Comparison of ENCODE assay signal across 9 mouse cellular contexts in the genomic region with DNA sequence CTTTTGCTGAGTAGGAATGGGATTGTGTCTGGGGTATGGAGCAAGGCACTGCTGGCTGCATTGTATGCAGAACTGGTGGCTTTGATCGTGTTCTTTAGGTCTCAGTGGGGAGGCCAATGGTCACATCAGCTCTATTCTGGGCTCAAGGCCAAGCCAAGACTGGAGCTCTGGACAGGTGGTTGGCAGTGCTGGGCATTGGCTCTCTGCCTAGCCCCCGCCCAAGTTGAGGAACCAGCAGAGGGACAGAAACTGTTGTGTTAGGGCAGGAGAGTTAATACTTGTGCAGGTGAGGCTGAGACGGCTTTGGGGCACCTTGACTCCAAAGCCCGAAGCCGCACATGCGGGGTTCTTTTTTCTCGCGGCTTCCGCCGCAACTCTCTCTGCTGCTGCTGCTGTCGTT. TPM values are rescaled to one million over a fixed set of nuclear protein-coding genes. Genes with fewer than 3 reads are reported as not detected.
DNase-seq lines count a peak whose midpoint lies in the region; TF ChIP-seq lines count a peak whose summit lies in the region.
"Had no signal": no experiment of that assay in that cellular context is flagged by ENCODE, and none has a peak within 500 bp of the region (broad histone marks: within the 10 kb centered on the region; RNA-seq: fewer than 3 reads in every experiment).

TSS of gene Lrrc26 (plus strand) at position 265 of the 400 bp plus-strand sequence.

- H3K27me3 ChIP-seq in myocyte (ENCODE audit: control insufficient read depth, insufficient read depth, insufficient read length) = peaks cover 39% of the 10 kb centered on the region

- TF ChIP-seq CTCF in gastrocnemius, adult 2 months (IDR thresholded peaks at IDR 0.05) = no peak

- peak within 1 kb of the TSS; percentile 93 for H3K4me2 ChIP-seq in myocyte (ENCODE audit: low read depth)

- no peaks in the 10 kb centered on the region for H3K79me2 ChIP-seq in myocyte (ENCODE audit: control insufficient read depth, insufficient read depth)

- peak within 1 kb of the TSS; percentile 48; the same call in 1 of the 2 replicates for H3K27ac ChIP-seq in gastrocnemius, adult 2 months

- DNase-seq in gastrocnemius, adult 2 months = peak; percentile 70
- DNase-seq in gastrocnemius, postnatal 25 days = no peak
- DNase-seq in MN1 (ENCODE audit: low spot score) = peak; percentile 42
- peak; percentile 59 to 65 for DNase-seq in heart, postnatal 10 days
- DNase-seq in kidney, postnatal 4 days = peak; percentile 45 to 63
- no peak for DNase-seq in spleen, adult 12 weeks (ENCODE audit: low spot score)
- no peak for DNase-seq in thymus, postnatal 10 days (ENCODE audit: low spot score in 2 of 2)

- no peak within 1 kb of the TSS for H3ac ChIP-seq in myocyte (ENCODE audit: control insufficient read depth, insufficient read length)

- peak within 1 kb of the TSS; percentile 66 for H3K4me3 ChIP-seq in gastrocnemius, adult 2 months
- no peak within 1 kb of the TSS for H3K4me3 ChIP-seq in myocyte

- TF ChIP-seq POLR2A in myocyte (IDR thresholded peaks at IDR 0.05; ENCODE audit: insufficient read length, low read depth) = no peak

- intact Hi-C loops in gastrocnemius, adult 2 months (cut with DNase I) = loop anchor here (5.0 kb wide), 2 partner anchors 62 to 162 kb away; no protein-coding TSS in a partner anchor
- intact Hi-C loops in heart, postnatal 10 days (cut with DNase I) = no loop called here

- peaks cover 11% of the 10 kb centered on the region for H3K36me3 ChIP-seq in myocyte (ENCODE audit: control insufficient read depth, insufficient read depth)

TF ChIP-seq in myocyte, 11 proteins besides CTCF, POLR2A, EP300 and RAD21:
- TF ChIP-seq MYOG (IDR thresholded peaks at IDR 0.05; ENCODE audit: control insufficient read depth in 1 of 3, insufficient read depth in 1 of 3, insufficient read length in 2 of 3, low read depth in 2 of 3) (peak in 2 of 3 experiments; percentile 29 to 88), REST (IDR thresholded peaks at IDR 0.05; ENCODE audit: insufficient read depth, insufficient read length) (no peak), MAX (IDR thresholded peaks at IDR 0.05; ENCODE audit: low read depth) (no peak), TCF3 (IDR thresholded peaks at IDR 0.05; ENCODE audit: insufficient read length, low read depth) (peak; percentile 7), USF1 (IDR thresholded peaks at IDR 0.05; ENCODE audit: low read depth) (no peak), E2F4 (IDR thresholded peaks at IDR 0.05; ENCODE audit: insufficient read depth) (no peak), TCF12 (IDR thresholded peaks at IDR 0.05; ENCODE audit: insufficient read depth, poor library complexity, severe bottlenecking) (no peak), POLR2AphosphoS2 (IDR thresholded peaks at IDR 0.05; ENCODE audit: insufficient read length, low read depth) (no peak), MYOD1 (IDR thresholded peaks at IDR 0.05; ENCODE audit: control insufficient read depth in 1 of 3, insufficient read length in 2 of 3, low read depth in 2 of 3) (peak in 2 of 3 experiments; percentile 71 to 86)

RNA-seq across cellular contexts. Expression of gene Lrrc26, which starts in this region (rescaled TPM):
- not detected for total RNA-seq in gastrocnemius, adult 2 months (2021)
- total RNA-seq in gastrocnemius, postnatal 25 days (2021) = not detected
- not detected for total RNA-seq in heart, postnatal 10 days (2021)
- 1.6 TPM for polyA plus RNA-seq in myocyte (2012; fragmentation: generic; extraction: Trizol)
- total RNA-seq: CH12.LX had no signal

Comparison
In these comparisons a context has a peak if more than half of its experiments do, and no peak if none do; other contexts are left out.
1. Peak in DNase-seq, H3K4me3 ChIP-seq and H3K27ac ChIP-seq in gastrocnemius, adult 2 months; RNA of the gene not detected or under 1 TPM.
2. Peak in DNase-seq in heart, postnatal 10 days; RNA of the gene not detected or under 1 TPM.
3. DNase-seq: peak in MN1 (single experiment) and kidney, postnatal 4 days (2 of 2); none in gastrocnemius, postnatal 25 days (single experiment), spleen, adult 12 weeks (single experiment) and thymus, postnatal 10 days (0 of 2).